Mouse (Mus musculus) lung, postnatal 36 days (tissue): Measurements from ENCODE around the gene Mrpl53.
A peak's percentile ranks its signal among the peaks of the same experiment; 100 is the strongest.

ENCODE experiments used
- DNase-seq: peaks from one replicate; pipeline ENCODE4 v3.0.0; 2022; ENCODE audit warnings: mixed read lengths

The Mrpl53 gene

GRCm38 (mm10) chr6:83155552-83156238 is 46.9 kb downstream of the Mrpl53 start:
- no peak for DNase-seq

- DNase-seq, result peak; percentile 61
Observed at GRCm38 (mm10) chr6:83156259-83156684, 47.4 kb downstream of the Mrpl53 start, which contains the start of the genes Wdr54 and 1700003E16Rik. Wdr54 (minus strand) TSS chr6:83156397. 1700003E16Rik (plus strand) TSS chr6:83156404.

- peak; percentile 37 for DNase-seq
Observed at GRCm38 (mm10) chr6:83159456-83159855, 50.6 kb downstream of the Mrpl53 start.
